In the genomic region with DNA sequence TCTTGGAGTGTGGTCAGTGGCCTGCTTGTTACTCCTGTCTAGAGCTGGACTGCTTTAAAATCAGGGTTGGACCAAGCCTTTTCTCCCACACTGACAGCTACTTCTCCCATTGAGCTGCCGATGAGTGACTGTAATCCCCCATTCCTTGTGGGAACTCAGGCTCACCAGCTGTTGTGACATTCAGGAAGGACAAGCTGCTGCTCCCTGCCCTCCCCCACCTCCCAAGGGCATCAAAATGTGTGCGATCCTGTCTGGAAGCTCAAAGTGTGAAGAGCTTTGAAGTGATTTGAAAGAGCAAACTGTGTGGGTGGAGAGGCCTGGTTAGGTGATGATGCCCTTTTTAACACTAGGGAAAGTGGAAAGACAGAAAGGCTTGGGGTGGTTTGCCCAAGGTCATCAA, we compare ENCODE assay signal across 18 mouse cellular contexts. TPM values are rescaled to one million over a fixed set of nuclear protein-coding genes. Genes with fewer than 3 reads are reported as not detected.
DNase-seq lines count a peak whose midpoint lies in the region; TF ChIP-seq lines count a peak whose summit lies in the region.
"Had no signal": no experiment of that assay in that cellular context is flagged by ENCODE, and none has a peak within 500 bp of the region (broad histone marks: within the 10 kb centered on the region; RNA-seq: fewer than 3 reads in every experiment).

No protein-coding gene starts in this region.

- no peaks in the 10 kb centered on the region for H3K9me3 ChIP-seq in heart, embryonic 10.5 days
- H3K9me3 ChIP-seq: forebrain, embryonic 15.5 days; G1E; hindbrain, embryonic 13.5 days; limb, embryonic 10.5 days; lung, embryonic 15.5 days; neural tube, embryonic 15.5 days had no signal

- H3K36me3 ChIP-seq in heart, embryonic 10.5 days = no peaks in the 10 kb centered on the region
- H3K36me3 ChIP-seq: forebrain, embryonic 15.5 days; G1E; hindbrain, embryonic 13.5 days; limb, embryonic 10.5 days; lung, embryonic 15.5 days; neural tube, embryonic 15.5 days had no signal

- no peak overlapping the region for H3K4me3 ChIP-seq in heart, embryonic 10.5 days
- H3K4me3 ChIP-seq: forebrain, embryonic 15.5 days; hindbrain, embryonic 13.5 days; limb, embryonic 10.5 days; lung, embryonic 15.5 days; neural tube, embryonic 15.5 days had no signal

- WGBS in heart, embryonic 10.5 days = 6% methylated on average over 2 of the region's 2 CpGs

- H3K27ac ChIP-seq in heart, embryonic 10.5 days = peak overlapping the region; percentile 45
- H3K27ac ChIP-seq: forebrain, embryonic 15.5 days; hindbrain, embryonic 13.5 days; limb, embryonic 10.5 days; lung, embryonic 15.5 days; neural tube, embryonic 15.5 days had no signal

- intact Hi-C loops in heart, postnatal 14 days (cut with DNase I) = no loop called here

- TF ChIP-seq POLR2A in brain, embryonic 14.5 days (IDR thresholded peaks at IDR 0.05; ENCODE audit: borderline replicate concordance, extremely low read depth, insufficient read depth, insufficient read length, poor library complexity, severe bottlenecking) = no peak

- peak; percentile 80 for DNase-seq in heart, embryonic 10.5 days (ENCODE audit: low spot score)
- no peak for DNase-seq in heart, postnatal 14 days
- DNase-seq in lung, postnatal 10 days = peak; percentile 68
- DNase-seq in lung, adult 18-20 months = no peak
- peak; percentile 27 for DNase-seq in R1 (ENCODE audit: low read depth, low spot score)
- DNase-seq in brain, embryonic 14.5 days (ENCODE audit: low read depth) = peak; percentile 47
- no peak for DNase-seq in urinary bladder, postnatal 4 days (ENCODE audit: low spot score in 2 of 2)
- DNase-seq: cerebellum, adult 9-10 months; gastrocnemius, postnatal 36 days; layer of hippocampus, postnatal 36 days; right cerebral cortex, adult 18-20 months; thymus, postnatal 36 days had no signal

- TF ChIP-seq CTCF in brain, embryonic 14.5 days (IDR thresholded peaks at IDR 0.05; ENCODE audit: borderline replicate concordance, extremely low read depth, insufficient read depth, insufficient read length) = no peak

- H3K4me1 ChIP-seq in heart, embryonic 10.5 days = peaks cover 5% of the 10 kb centered on the region; the same call in 1 of the 2 replicates
- H3K4me1 ChIP-seq: forebrain, embryonic 15.5 days; limb, embryonic 10.5 days; lung, embryonic 15.5 days; neural tube, embryonic 15.5 days had no signal

- no peaks in the 10 kb centered on the region for H3K27me3 ChIP-seq in heart, embryonic 10.5 days (ENCODE audit: insufficient read depth, poor library complexity, severe bottlenecking)
- H3K27me3 ChIP-seq: forebrain, embryonic 15.5 days; hindbrain, embryonic 13.5 days; lung, embryonic 15.5 days; neural tube, embryonic 15.5 days had no signal

RNA-seq across cellular contexts. Expression of gene 2510009E07Rik, which starts 15.9 kb away (rescaled TPM):
- 14.5 and 19.7 TPM in 2 replicates for polyA plus RNA-seq in heart, embryonic 10.5 days (2016; fragmentation: Nextera tagmentation; extraction: Ambion mirVana)
- 10 to 100 TPM; 29.0 to 31.1 TPM for total RNA-seq in heart, postnatal 14 days (2021)
- polyA plus RNA-seq in brain, embryonic 14.5 days (2012; rRNA removed) = 36.0 and 57.0 TPM in 2 replicates
- polyA plus RNA-seq: G1E had no signal

Comparison
In these comparisons a context has a peak if more than half of its experiments do, and no peak if none do; other contexts are left out.
1. DNase-seq: peak in heart, embryonic 10.5 days (single experiment), lung, postnatal 10 days (single experiment), R1 (single experiment) and brain, embryonic 14.5 days (single experiment); none in heart, postnatal 14 days (0 of 2), lung, adult 18-20 months (0 of 2) and urinary bladder, postnatal 4 days (0 of 2).